Mouse (Mus musculus): ENCODE results near the gene Sp6. TPM values are rescaled to one million over a fixed set of nuclear protein-coding genes. Genes with fewer than 3 reads are reported as not detected.
A peak's percentile ranks its signal among the peaks of the same experiment; 100 is the strongest.

The Sp6 gene
- polyA plus RNA-seq, 1 experiment from 2014 or later, result 0.07 TPM

GRCm38 (mm10) chr11:96975511-96976378 is 37.4 kb upstream of the Sp6 start:
- TF ChIP-seq CTCF (IDR thresholded peaks at IDR 0.05; ENCODE audit: low read depth) (no peak), EP300 (IDR thresholded peaks at IDR 0.05; ENCODE audit: low read depth) (no peak)
- 69% methylated on average over 10 of the region's 10 CpGs for WGBS (ENCODE audit: insufficient replicate concordance)
- peaks cover 30% of the 10 kb centered on the region for H3K4me1 ChIP-seq (ENCODE audit: insufficient read depth)
- peak overlapping the region; percentile 98 for H3K27ac ChIP-seq (ENCODE audit: low read depth)
- peak overlapping the region; percentile 96 for H3K9ac ChIP-seq (replicated peaks)
- peak overlapping the region; percentile 74 for H3K4me3 ChIP-seq (ENCODE audit: low read depth, low read length)
- ATAC-seq (no peak), DNase-seq (no peak)
- H3K9me3 ChIP-seq (ENCODE audit: low read length), result no peaks in the 10 kb centered on the region
- H3K36me3 ChIP-seq (replicated peaks; ENCODE audit: insufficient read depth, low read length), result no peaks in the 10 kb centered on the region
- H3K27me3 ChIP-seq (ENCODE audit: insufficient read depth, low read length), result no peaks in the 10 kb centered on the region
- H3K4me2 ChIP-seq (ENCODE audit: low read depth, low read length), result peak overlapping the region; percentile 79

GRCm38 (mm10) chr11:96976379-96976687 is 36.9 kb upstream of the Sp6 start:
- TF ChIP-seq EP300 (IDR thresholded peaks at IDR 0.05; ENCODE audit: low read depth), result no peak
- TF ChIP-seq CTCF (IDR thresholded peaks at IDR 0.05; ENCODE audit: low read depth), result no peak
- peak overlapping the region; percentile 98 for H3K27ac ChIP-seq (ENCODE audit: low read depth)
- H3K36me3 ChIP-seq (replicated peaks; ENCODE audit: insufficient read depth, low read length), result no peaks in the 10 kb centered on the region
- peaks cover 30% of the 10 kb centered on the region for H3K4me1 ChIP-seq (ENCODE audit: insufficient read depth)
- peak overlapping the region; percentile 79 for H3K4me2 ChIP-seq (ENCODE audit: low read depth, low read length)
- ATAC-seq, result no peak
- no peaks in the 10 kb centered on the region for H3K27me3 ChIP-seq (ENCODE audit: insufficient read depth, low read length)
- no peak for DNase-seq
- peak overlapping the region; percentile 74 for H3K4me3 ChIP-seq (ENCODE audit: low read depth, low read length)
- H3K9ac ChIP-seq (replicated peaks), result peak overlapping the region; percentile 96
- WGBS (ENCODE audit: insufficient replicate concordance), result 38% methylated on average over 3 of the region's 3 CpGs
- H3K9me3 ChIP-seq (ENCODE audit: low read length), result no peaks in the 10 kb centered on the region

GRCm38 (mm10) chr11:96976911-96977591 is 36.1 kb upstream of the Sp6 start:
- peak; percentile 41; the same call in 1 of the 2 replicates for TF ChIP-seq CTCF (IDR thresholded peaks at IDR 0.05; ENCODE audit: low read depth)
- no peak; the same call in 1 of the 2 replicates for TF ChIP-seq EP300 (IDR thresholded peaks at IDR 0.05; ENCODE audit: low read depth)
- WGBS (ENCODE audit: insufficient replicate concordance), result 0% methylated on average over 25 of the region's 50 CpGs
- Histone ChIP-seq H3K27ac (ENCODE audit: low read depth) (peak overlapping the region; percentile 98), H3K4me3 (ENCODE audit: low read depth, low read length) (peak overlapping the region; percentile 74), H3K9me3 (ENCODE audit: low read length) (no peaks in the 10 kb centered on the region), H3K36me3 (replicated peaks; ENCODE audit: insufficient read depth, low read length) (no peaks in the 10 kb centered on the region), H3K9ac (replicated peaks) (peak overlapping the region; percentile 96), H3K4me1 (ENCODE audit: insufficient read depth) (peaks cover 30% of the 10 kb centered on the region), H3K4me2 (ENCODE audit: low read depth, low read length) (peak overlapping the region; percentile 79), H3K27me3 (ENCODE audit: insufficient read depth, low read length) (no peaks in the 10 kb centered on the region)
- DNase-seq, result peak; percentile 91
- peak; percentile 71 for ATAC-seq

- peaks cover 30% of the 10 kb centered on the region for H3K4me1 ChIP-seq (ENCODE audit: insufficient read depth)
- WGBS (ENCODE audit: insufficient replicate concordance), result under 1% methylated on average over 45 of the region's 45 CpGs
Measured at GRCm38 (mm10) chr11:96977606-96978400, 35.4 kb upstream of the Sp6 start.

GRCm38 (mm10) chr11:96978401-96979246 is 34.6 kb upstream of the Sp6 start:
- TF ChIP-seq CTCF (IDR thresholded peaks at IDR 0.05; ENCODE audit: low read depth) (no peak), EP300 (IDR thresholded peaks at IDR 0.05; ENCODE audit: low read depth) (no peak)
- Histone ChIP-seq H3K9me3 (ENCODE audit: low read length) (no peaks in the 10 kb centered on the region), H3K36me3 (replicated peaks; ENCODE audit: insufficient read depth, low read length) (no peaks in the 10 kb centered on the region), H3K4me2 (ENCODE audit: low read depth, low read length) (peak overlapping the region; percentile 83), H3K4me3 (ENCODE audit: low read depth, low read length) (peak overlapping the region; percentile 59), H3K4me1 (ENCODE audit: insufficient read depth) (peaks cover 25% of the 10 kb centered on the region), H3K9ac (replicated peaks) (peak overlapping the region; percentile 76), H3K27me3 (ENCODE audit: insufficient read depth, low read length) (no peaks in the 10 kb centered on the region), H3K27ac (ENCODE audit: low read depth) (peak overlapping the region; percentile 94)
- DNase-seq, result no peak
- no peak for ATAC-seq
- 21% methylated on average over 17 of the region's 17 CpGs for WGBS (ENCODE audit: insufficient replicate concordance)

More at GRCm38 (mm10) chr11:96977606-96978400, 35.4 kb upstream of the Sp6 start:
- no peak for TF ChIP-seq CTCF (IDR thresholded peaks at IDR 0.05; ENCODE audit: low read depth)
- peak; percentile 95 for TF ChIP-seq EP300 (IDR thresholded peaks at IDR 0.05; ENCODE audit: low read depth)
- DNase-seq (peak; percentile 98), ATAC-seq (peak; percentile 92)
- Histone ChIP-seq H3K4me3 (ENCODE audit: low read depth, low read length) (peak overlapping the region; percentile 74), H3K27me3 (ENCODE audit: insufficient read depth, low read length) (no peaks in the 10 kb centered on the region), H3K9ac (replicated peaks) (peak overlapping the region; percentile 96), H3K36me3 (replicated peaks; ENCODE audit: insufficient read depth, low read length) (no peaks in the 10 kb centered on the region), H3K27ac (ENCODE audit: low read depth) (peak overlapping the region; percentile 98), H3K4me2 (ENCODE audit: low read depth, low read length) (peak overlapping the region; percentile 83), H3K9me3 (ENCODE audit: low read length) (no peaks in the 10 kb centered on the region)
